Mouse (Mus musculus): Measurements from ENCODE around the gene A930002H24Rik. TPM values are rescaled to one million over a fixed set of nuclear protein-coding genes. Genes with fewer than 3 reads are reported as not detected.

A930002H24Rik gene
- total RNA-seq, 2 experiments from 2014 or later = not detected

DNA sequence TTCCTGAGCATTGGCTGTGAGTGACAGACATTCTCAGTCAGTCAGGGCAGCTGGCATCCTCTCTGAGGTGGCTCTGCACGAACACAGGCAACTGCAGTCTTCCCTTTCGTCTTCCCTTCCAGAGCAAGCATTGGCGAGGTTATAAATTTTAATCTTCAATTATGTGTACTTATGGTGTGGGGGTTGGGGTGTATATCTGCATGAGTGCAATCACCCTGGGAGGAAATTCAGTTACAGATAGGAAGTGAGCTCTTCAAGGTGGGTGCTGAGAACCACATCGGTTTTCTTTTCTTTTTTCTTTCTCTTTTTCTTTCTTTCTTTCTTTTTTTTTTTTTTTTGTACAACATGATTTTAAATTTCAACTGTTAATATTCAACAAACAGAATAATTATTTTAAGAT, 32.0 kb downstream of the A930002H24Rik start:
- DNase-seq = no peak

DNA sequence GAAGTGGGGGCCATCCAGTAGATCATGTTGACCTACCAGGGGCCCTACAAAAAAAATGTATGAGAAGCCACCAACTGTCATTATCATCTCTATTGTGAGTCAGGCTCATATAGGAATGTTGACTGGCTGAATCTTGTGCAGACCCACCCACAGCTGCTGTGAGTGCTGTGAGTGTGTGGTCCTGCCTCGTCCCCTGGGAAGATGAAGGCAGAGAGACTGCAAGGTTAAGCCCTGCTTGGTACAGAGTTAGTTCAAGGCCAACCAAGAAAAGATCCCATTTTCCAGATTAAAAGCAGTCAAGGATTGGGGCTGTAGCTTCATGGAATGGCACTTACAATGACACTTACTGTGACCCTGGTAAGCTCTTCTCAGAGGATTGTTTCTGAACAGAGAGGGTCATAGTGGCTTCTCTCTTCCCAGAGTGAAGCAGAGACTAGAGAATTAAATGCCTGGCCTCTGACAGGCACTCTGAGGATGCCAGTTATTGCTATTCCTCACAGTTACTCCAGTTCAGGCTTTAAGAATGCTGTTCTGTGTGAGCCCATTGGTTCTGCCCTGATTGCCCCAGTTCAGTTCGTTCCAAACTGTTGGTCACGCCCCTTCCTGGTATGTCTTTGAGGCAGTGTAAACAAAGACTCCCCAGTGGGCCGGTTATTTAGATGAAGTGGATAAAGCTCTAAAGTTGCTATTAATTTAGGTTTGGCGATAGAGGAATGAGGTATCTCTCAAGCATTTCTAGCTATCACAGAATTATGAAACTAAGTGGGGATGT, 34.8 kb downstream of the A930002H24Rik start:
- DNase-seq = no peak

DNA sequence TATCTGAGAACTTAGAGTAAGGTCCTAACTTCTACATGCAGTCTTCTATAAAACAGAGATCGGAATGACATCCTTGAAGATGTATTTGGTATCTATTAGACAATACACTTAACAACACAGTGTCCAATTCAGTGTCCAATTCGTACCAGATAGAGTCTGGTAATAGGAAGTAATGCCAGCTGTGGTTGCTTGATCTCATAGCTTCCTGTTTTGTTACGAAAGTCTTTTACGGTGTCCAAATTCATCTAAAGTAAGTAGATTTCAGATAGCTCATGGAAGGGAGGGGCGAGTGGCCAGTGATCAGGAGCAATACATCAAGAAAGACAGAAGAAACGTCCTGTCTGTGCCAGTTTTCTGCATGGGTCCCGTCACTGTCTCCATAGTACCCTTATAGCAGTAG, 36.8 kb downstream of the A930002H24Rik start:
- no peak for DNase-seq

DNA sequence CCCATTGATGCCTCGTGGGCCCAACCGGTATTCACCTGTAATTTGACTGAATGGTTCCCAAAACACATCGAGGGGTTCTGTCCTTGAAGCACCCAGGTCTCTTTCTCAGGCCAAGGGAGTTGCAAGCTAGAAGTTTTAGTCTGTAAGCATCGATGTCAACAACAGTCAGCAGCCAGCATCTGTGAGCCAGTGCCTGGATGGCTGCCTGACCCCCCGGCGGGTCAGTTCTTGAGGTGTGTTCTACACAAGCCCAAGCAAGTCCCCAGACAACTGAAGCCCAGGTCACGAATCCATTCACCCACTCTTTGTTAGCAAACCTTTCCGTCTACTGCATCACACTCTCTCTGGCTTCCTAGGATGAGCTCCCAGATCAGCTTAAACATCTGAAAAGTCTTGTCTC, 37.4 kb downstream of the A930002H24Rik start:
- no peak for DNase-seq

DNA sequence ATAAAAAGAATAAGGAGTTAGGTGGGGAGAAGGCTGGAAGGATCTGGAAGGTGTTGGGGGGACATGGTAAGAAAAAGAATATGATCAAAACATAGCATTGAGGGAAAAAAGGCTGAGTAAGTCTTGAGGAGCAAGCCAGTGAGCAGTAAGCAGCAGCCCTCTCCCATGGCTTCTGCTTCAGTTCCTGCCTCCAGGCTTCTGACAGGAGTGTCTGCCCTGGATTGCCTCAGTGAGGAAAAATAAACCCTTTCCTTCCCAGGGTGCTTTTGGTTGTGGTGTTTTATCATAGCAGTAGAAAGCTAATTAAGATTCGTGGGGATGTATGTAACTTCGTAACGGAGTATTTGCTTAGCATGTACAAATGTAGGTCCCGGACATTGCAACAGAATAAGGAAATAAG, 39.5 kb downstream of the A930002H24Rik start:
- DNase-seq = no peak

DNA sequence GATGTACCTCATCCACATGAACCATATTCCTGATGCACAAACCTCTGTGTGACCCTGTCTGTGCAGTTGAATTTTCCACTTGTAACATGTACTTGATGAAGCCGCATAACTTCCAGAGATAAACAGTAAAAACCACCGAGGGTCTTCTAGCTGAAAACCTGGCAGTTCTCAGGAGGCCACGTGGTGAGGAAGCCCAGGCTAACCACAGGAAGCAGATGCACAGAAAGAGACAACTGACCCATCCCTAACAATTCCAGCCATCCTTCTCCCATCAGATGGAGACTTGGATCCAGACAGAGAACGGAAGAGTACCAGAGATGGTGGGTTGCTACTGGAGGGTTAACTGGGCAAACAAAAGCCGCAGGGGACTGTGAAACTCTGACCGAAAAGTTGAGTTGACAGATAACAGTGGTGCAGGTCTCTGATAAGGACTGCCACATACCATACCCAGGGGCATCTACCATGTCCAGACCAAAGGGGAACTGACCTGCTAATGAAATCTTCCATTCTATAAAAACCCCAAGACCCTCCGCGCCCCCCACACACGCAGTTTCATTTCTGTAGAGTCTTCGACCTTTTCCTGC, 45.1 kb downstream of the A930002H24Rik start:
- no peak for DNase-seq

DNA sequence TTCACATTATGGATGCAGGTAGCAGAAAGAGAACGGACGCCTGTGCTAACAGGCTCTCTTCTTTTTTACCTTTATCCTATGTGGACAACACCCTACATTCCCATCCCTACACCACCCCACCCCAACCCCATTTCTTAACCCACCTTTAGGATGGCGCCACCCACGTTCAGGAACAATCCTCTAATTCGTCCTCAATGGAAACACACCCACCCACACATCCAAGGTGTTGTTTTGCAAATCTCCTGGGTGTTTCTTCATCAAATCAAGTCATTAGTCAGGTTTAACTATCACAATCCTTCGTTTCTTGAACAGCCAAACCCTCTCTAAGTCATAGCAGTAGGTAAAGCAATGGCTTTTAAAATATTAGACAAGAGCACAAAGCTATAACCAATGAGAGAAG, 50.0 kb downstream of the A930002H24Rik start:
- DNase-seq = no peak

Other genes with a start within 250 kb of the A930002H24Rik start
- 10 to 100 TPM in 1 of 2 experiments, 1 to 10 TPM in 1; 9.5 to 10.9 TPM for gene Fer, start 729 bp downstream of the A930002H24Rik start, total RNA-seq (2021)

Data from gastrocnemius, postnatal 25 days (tissue).